Mouse (Mus musculus) brain, adult 10 weeks (tissue): ENCODE measurements around the gene Pxt1. TPM values are rescaled to one million over a fixed set of nuclear protein-coding genes. Genes with fewer than 3 reads are reported as not detected.

Experiments used
- polyA plus RNA-seq: library from polyadenylated mRNA; stranded (reverse); fragments of 350-450 nt; fragmentation: Illumina TruSeq; extraction: RNeasy Lipid Tissue Mini Kit (QIAGEN cat#74804); gene quantifications from one replicate; pipeline ENCODE4 v1.2.3, GENCODE M21; 2015; ENCODE audit warnings: low read depth, low replicate concordance

Gene Pxt1
- polyA plus RNA-seq, result not detected

DNA sequence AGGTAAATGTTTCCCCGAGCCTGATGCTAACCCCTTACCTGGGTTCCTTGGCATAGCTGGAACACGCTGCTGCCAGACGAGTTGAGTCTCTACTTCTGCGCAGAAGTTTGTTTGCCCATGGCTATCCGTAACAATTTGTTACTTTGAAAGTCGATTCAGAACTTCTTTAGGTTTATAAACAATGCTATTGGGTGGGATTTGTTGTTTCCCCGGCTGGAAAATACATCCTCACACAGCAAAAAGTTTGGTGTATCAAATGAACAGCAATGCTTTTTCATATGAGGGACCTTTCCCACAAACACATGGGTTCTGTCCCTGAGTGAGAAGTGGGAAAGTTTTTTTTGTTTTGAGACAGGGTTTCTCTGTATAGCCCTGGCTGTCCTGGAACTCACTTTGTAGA is at the start of gene Pxt1:
Pxt1 (minus strand) TSS at position 101 of the 400 bp plus-strand sequence.

DNA sequence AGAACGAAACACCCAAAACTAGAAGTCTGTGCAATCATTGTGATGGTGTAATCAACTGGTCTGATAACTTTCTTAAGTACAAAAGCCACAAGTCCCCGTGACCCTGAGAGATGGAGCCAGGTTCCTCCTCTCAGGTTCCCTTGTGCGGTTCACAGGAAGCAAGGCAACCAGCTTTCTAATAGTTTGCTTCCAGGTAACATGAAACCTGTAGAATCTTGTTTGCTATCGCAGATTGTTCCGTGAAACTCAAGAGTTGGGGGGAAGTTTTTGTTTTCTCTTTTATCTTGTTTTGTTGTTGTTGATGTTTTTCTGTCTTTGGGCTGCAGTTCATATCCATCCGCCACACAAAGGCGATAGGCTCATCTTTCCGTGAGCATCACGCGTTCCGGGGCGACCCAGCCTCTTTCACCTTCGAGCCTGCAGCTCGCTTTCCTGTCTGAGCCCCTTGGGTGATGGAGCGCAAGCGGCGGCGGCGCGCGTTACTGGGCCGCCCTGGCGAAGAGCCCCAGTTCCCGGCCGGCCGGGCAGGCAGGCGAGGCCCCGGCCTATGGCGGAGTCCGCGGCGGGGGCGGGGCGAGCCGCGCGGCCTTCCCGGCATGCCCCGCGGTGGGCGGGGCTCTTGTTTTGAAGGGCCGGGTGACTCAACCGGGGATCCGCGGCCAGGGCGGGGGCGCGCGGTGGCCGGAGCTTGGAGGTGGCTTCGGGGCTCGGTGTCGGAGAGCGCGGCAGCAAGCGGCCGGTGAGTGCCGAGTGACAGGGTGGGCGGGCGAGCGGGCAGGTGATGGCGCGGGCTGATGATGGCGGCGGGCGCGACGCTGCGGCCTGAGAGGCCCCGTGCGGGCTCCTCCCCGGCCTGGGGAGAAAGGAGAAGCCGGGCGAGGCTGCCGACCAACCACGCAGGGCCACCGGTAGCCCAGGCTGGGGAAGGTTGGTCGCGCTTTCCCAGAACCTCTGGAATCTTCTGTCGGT is 8.5 kb upstream of the Pxt1 start, which contains the start of gene Kctd20:
Kctd20 (plus strand) TSS at position 120 of the 969 bp plus-strand sequence.

DNA sequence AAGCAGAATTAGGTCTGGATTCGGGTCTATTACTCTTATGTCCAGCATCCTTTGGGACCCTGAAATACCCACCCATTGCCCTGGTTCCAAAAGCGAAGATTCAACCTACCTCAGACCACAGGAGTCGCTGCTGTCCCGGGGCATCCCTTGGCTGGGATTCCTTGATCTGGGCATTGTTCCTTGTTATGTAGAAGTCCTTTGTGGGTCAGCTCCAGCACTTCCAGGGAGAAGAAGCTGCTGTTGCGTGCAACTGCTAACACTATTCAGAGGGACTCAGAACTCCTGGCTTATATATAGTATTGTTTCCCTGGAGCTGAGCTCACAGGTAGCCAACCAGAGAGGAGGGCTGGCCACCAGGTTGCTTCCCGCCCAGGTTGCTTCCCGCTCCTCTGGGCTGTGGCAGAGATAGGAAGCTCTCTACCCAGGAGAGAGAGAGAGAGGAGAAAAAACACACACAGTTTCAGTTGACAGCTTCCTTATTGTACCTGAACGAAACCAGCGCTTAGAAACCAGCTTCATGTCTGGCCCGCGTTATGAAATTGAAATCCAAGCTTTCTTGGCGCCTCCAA is 28.5 kb downstream of the Pxt1 start, which contains the start of gene 4930539E08Rik:
4930539E08Rik (minus strand) TSS at position 265 of the 569 bp plus-strand sequence.

Other genes with a start within 250 kb of the Pxt1 start
- gene AC170998.1, start 217.8 kb downstream of the Pxt1 start, polyA plus RNA-seq, result 1.5 TPM
- 0.76 TPM for gene Mapk13, start 174.5 kb downstream of the Pxt1 start, polyA plus RNA-seq
- 24.6 TPM for gene Brpf3, start 142.8 kb downstream of the Pxt1 start, polyA plus RNA-seq
- 0.25 TPM for gene Pnpla1, start 85.4 kb downstream of the Pxt1 start, polyA plus RNA-seq
- gene 4930539E08Rik, start 28.5 kb downstream of the Pxt1 start, polyA plus RNA-seq, result 4.6 TPM
- gene Kctd20, start 8.1 kb upstream of the Pxt1 start, polyA plus RNA-seq, result 48.7 TPM
- gene Stk38, start 64.2 kb upstream of the Pxt1 start, polyA plus RNA-seq, result 41.6 TPM
- gene Srsf3, start 88.8 kb upstream of the Pxt1 start, polyA plus RNA-seq, result 175 TPM
- 26.4 TPM for gene Cdkn1a, start 147.1 kb upstream of the Pxt1 start, polyA plus RNA-seq
- gene Rab44, start 170.3 kb upstream of the Pxt1 start, polyA plus RNA-seq, result not detected